Mouse (Mus musculus) liver, adult 2 months (tissue): Measurements from ENCODE around the gene Cdh24. TPM values are rescaled to one million over a fixed set of nuclear protein-coding genes. Genes with fewer than 3 reads are reported as not detected.
A peak's percentile ranks its signal among the peaks of the same experiment; 100 is the strongest.

Experiments used
- DNase-seq: peaks from one replicate; pipeline ENCODE4 v3.0.0-alpha.2; 2011; ENCODE audit warnings: low read depth, low spot score; ENCODE audit errors: extremely low read depth
- H3K27ac ChIP-seq: fragments of 200-500 bp; replicated peaks from 2 replicates; pipeline ENCODE4 v1.5.1; 2012; ENCODE audit warnings: low read depth, mild to moderate bottlenecking, control low read depth, inconsistent platforms, low read length; ENCODE audit not compliant: insufficient read depth
- H3K27me3 ChIP-seq: fragments of 200-500 bp; 2 replicates; pipeline ENCODE4 v1.6.1; 2012; ENCODE audit warnings: mild to moderate bottlenecking, moderate library complexity, low read length, inconsistent platforms; ENCODE audit not compliant: control insufficient read depth, insufficient read depth
- H3K36me3 ChIP-seq: fragments of 200-500 bp; 2 replicates; pipeline ENCODE4 v1.6.1; 2012; ENCODE audit warnings: low read length, inconsistent platforms; ENCODE audit not compliant: control insufficient read depth, insufficient read depth
- H3K4me1 ChIP-seq: fragments of 200-500 bp; 2 replicates; pipeline ENCODE4 v1.6.1; 2011; ENCODE audit warnings: low read length; ENCODE audit not compliant: control insufficient read depth, insufficient read depth
- H3K4me3 ChIP-seq: fragments of 200-500 bp; 2 replicates; pipeline ENCODE4 v1.5.1; 2011; ENCODE audit warnings: low read depth, mild to moderate bottlenecking, control low read depth, low read length, moderate library complexity; ENCODE audit not compliant: insufficient read depth
- H3K79me2 ChIP-seq: fragments of 200-500 bp; 2 replicates; pipeline ENCODE4 v1.6.1; 2012; ENCODE audit warnings: inconsistent platforms, mild to moderate bottlenecking, low read length, moderate library complexity; ENCODE audit not compliant: control insufficient read depth, insufficient read depth
- H3K9ac ChIP-seq: fragments of 200-500 bp; 2 replicates; pipeline ENCODE4 v1.6.1; 2012; ENCODE audit warnings: low read depth, mild to moderate bottlenecking, control low read depth, inconsistent platforms, low read length
- CTCF ChIP-seq: fragments of 200-500 bp; IDR thresholded peaks from 2 replicates; pipeline ENCODE4 v1.5.1; 2011; ENCODE audit warnings: low read depth, low read length, control low read depth
- POLR2A ChIP-seq: fragments of 200-500 bp; IDR thresholded peaks from 2 replicates; pipeline ENCODE4 v1.6.1; 2011; ENCODE audit warnings: low read length, control low read depth; ENCODE audit not compliant: insufficient read depth; ENCODE audit errors: extremely low read depth
- WGBS: fragments of 180-500 bp; shearing (Covaris S2); methylation state at CpG from one replicate; pipeline ENCODE4 v1.1.7; 2018; 5-methylcytosine and 5-hydroxymethylcytosine counted together
- polyA plus RNA-seq: library from polyadenylated mRNA; depleted of rRNA; stranded (reverse); fragments of >200 nt; gene quantifications from 2 replicates; pipeline ENCODE4 v1.2.3, GENCODE M21; 2012
- total RNA-seq: library from RNA; depleted of rRNA; stranded (reverse); fragments of >200 nt; gene quantifications from 2 replicates; pipeline ENCODE4 v1.2.3, GENCODE M21; 2014

Gene Cdh24
- total and polyA plus RNA-seq, 2 experiments = 0.09 to 0.73 TPM

- WGBS = 90% methylated on average over 10 of the region's 10 CpGs
- Histone ChIP-seq H3K79me2 (peaks cover 5% of the 10 kb centered on the region; the same call in 1 of the 2 replicates), H3K4me3 (no peak overlapping the region), H3K9ac (no peak overlapping the region), H3K27me3 (no peaks in the 10 kb centered on the region), H3K36me3 (peaks cover 72% of the 10 kb centered on the region), H3K4me1 (no peaks in the 10 kb centered on the region), H3K27ac (no peak overlapping the region)
- no peak for DNase-seq
- TF ChIP-seq POLR2A = no peak
- TF ChIP-seq CTCF = no peak
Observed at GRCm38 (mm10) chr14:54664477-54665222, 23.5 kb upstream of the Cdh24 start.

DNA sequence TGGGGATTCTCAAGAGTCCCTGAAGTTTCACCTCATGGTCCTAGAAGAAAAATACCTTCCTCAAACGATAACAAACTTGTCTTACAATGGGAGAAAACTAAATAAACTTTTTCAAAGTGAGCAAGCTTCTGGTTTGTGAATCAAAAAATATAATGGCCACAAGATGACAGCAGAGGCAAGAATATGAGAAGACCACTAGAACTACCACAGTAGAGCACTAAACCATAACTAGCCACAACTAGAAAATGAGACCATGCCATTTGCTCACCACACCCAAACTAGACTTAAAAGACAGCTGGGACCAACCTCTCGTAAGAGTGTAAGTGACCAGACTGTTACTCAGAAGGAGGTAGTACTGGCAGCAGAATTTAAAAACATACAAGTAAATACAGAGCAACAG is 18.8 kb upstream of the Cdh24 start:
- TF ChIP-seq CTCF = no peak
- TF ChIP-seq POLR2A = no peak
- 97% methylated on average over 2 of the region's 2 CpGs for WGBS

DNA sequence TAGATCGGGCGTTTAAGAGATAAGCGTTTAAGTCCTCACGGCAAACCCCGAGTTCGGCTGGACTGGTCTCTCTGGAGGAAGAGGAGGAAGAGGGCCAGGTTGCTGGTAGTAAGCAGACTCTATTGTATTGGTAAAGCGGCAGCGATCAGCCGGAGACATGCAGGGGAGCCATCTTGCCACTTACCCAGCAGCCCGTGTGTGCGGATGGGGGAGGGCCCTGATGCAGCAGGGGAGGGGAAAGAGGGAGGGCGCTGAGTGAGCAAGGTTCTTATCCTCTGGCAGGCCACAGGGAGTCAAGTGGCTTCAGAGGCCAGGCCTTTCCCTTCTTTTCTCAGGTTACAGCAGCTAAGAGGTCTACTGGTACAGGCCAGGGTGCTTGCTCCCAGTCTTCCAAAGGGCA is 12.3 kb upstream of the Cdh24 start:
- Histone ChIP-seq H3K27me3 (no peaks in the 10 kb centered on the region), H3K4me3 (peak overlapping the region; percentile 54), H3K4me1 (peaks cover 6% of the 10 kb centered on the region), H3K79me2 (peaks cover 4% of the 10 kb centered on the region; the same call in 1 of the 2 replicates), H3K27ac (peak overlapping the region; percentile 43), H3K9ac (peak overlapping the region; percentile 78), H3K36me3 (peaks cover 51% of the 10 kb centered on the region)
- WGBS = 1% methylated on average over 12 of the region's 12 CpGs
- DNase-seq = peak; percentile 85
- TF ChIP-seq POLR2A = no peak
- TF ChIP-seq CTCF = no peak

More for the DNA sequence above, 18.8 kb upstream of the Cdh24 start:
- Histone ChIP-seq H3K4me3 (no peak overlapping the region), H3K4me1 (no peaks in the 10 kb centered on the region), H3K9ac (no peak overlapping the region), H3K27me3 (no peaks in the 10 kb centered on the region), H3K36me3 (peaks cover 83% of the 10 kb centered on the region), H3K79me2 (peaks cover 5% of the 10 kb centered on the region; the same call in 1 of the 2 replicates), H3K27ac (no peak overlapping the region)
- DNase-seq = no peak

DNA sequence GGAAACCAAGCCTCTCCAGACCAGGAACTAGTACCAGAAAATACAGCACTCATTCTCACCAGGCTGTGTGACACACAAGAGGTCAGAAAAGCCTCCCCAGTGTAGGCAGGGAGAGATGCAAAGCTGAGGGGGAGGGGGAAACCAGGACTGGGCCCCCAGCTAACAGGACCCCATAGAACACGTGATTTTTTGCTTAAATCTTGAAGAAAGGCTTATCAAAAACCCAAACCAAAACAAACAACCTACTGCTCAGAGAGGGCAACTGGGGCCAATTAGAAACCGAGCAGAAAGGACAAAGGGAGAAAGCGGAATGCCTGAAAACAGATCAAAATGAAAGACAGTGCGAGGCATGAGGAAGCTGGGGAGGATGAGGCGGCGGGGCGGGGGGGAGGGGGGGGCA is 11.6 kb upstream of the Cdh24 start:
- no peaks in the 10 kb centered on the region for H3K27me3 ChIP-seq
- H3K36me3 ChIP-seq = peaks cover 48% of the 10 kb centered on the region
- H3K4me1 ChIP-seq = peaks cover 6% of the 10 kb centered on the region
- 6% methylated on average over 7 of the region's 7 CpGs for WGBS
- peak overlapping the region; percentile 54 for H3K4me3 ChIP-seq
- peak overlapping the region; percentile 14; the same call in 1 of the 2 replicates for H3K9ac ChIP-seq
- H3K27ac ChIP-seq = no peak overlapping the region
- no peak for TF ChIP-seq CTCF
- TF ChIP-seq POLR2A = no peak
- DNase-seq = no peak
- peaks cover 4% of the 10 kb centered on the region; the same call in 1 of the 2 replicates for H3K79me2 ChIP-seq

DNA sequence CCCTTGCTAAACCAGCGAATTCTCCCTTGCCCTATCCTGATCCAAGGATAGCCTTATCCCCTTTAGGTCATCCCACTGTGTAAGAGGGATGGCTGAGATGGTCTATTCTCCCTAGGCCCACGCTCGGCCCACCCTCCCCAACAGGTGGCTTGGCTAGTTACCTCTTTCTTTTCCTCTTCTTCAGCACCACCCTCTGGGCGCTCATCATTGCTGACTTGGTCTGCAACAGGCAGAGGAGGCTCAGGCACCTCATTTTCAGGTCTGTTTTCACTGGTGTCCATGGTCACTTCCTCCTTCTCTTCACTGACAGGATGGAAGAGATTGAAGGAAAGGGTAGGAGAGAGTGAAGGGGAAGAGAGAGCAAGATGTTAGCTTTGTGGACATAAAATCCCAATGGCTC is 10.4 kb upstream of the Cdh24 start:
- WGBS = 76% methylated on average over 4 of the region's 4 CpGs
- H3K79me2 ChIP-seq = peaks cover 4% of the 10 kb centered on the region; the same call in 1 of the 2 replicates

More for the DNA sequence above, 10.4 kb upstream of the Cdh24 start:
- peaks cover 6% of the 10 kb centered on the region for H3K4me1 ChIP-seq
- H3K27me3 ChIP-seq = no peaks in the 10 kb centered on the region
- H3K4me3 ChIP-seq = no peak overlapping the region
- DNase-seq = no peak
- H3K9ac ChIP-seq = no peak overlapping the region
- peaks cover 50% of the 10 kb centered on the region for H3K36me3 ChIP-seq
- H3K27ac ChIP-seq = no peak overlapping the region
- no peak for TF ChIP-seq POLR2A
- no peak for TF ChIP-seq CTCF
